Mouse (Mus musculus): ENCODE data around the gene Slc38a1.

DNA sequence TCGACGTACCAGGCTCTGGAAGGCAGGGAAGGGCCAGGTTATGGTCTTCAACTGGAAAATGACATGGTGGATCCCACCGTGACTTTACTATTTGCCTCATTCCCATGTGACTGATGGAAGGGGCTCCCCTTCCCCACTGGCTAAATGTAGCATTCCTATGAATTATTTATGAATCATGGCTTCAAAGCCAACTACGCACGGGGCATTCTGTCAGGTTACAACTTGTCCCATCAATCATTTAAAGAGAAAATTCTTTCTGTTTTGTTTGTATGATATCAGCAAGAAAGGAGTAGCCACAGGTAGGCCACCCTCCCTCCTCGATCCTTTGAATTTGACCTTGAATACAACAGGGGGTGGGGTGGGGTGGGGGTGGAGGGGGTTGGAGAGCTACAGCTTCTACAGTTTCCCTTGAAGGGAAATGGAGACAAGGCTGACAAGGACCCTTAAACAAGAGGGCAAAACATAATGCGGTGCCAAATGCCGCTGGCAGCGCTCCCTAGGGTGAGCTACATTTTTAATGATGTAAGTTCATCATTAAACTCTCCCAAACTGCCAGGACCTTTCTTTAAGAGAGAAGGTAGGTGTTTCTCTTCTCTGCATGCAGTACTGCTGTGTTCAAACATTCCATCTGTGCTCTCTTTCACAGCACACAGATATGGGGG is 53.6 kb downstream of the Slc38a1 start:
- no peak for TF ChIP-seq CHD1 (IDR thresholded peaks at IDR 0.05; ENCODE audit: low read depth, low read length)
- TF ChIP-seq E2F4 (IDR thresholded peaks at IDR 0.05; ENCODE audit: insufficient replicate concordance, low read depth, low read length) = no peak
- no peak for TF ChIP-seq CTCF (conservative IDR thresholded peaks at IDR 0.05 in 1 of 2, IDR thresholded peaks at IDR 0.05 in 1 of 2; ENCODE audit: low read depth in 2 of 2, low read length in 2 of 2)
- no peak for TF ChIP-seq JUND (conservative IDR thresholded peaks at IDR 0.05; ENCODE audit: low read depth, low read length)
- TF ChIP-seq EP300 (IDR thresholded peaks at IDR 0.05; ENCODE audit: low read length) = no peak

All from CH12.LX (cell line).